Mouse (Mus musculus) adrenal gland, adult 10 weeks (tissue): ENCODE results near the gene Impg1. TPM values are rescaled to one million over a fixed set of nuclear protein-coding genes. Genes with fewer than 3 reads are reported as not detected.

Experiments
- polyA plus RNA-seq: library from polyadenylated mRNA; stranded (reverse); fragments of 350-450 nt; fragmentation: Illumina TruSeq; extraction: RNeasy Lipid Tissue Mini Kit (QIAGEN cat#74804); gene quantifications from one replicate; pipeline ENCODE4 v1.2.3, GENCODE M21; 2014; ENCODE audit warnings: low read depth, low replicate concordance

Gene Impg1
- polyA plus RNA-seq: not detected

DNA sequence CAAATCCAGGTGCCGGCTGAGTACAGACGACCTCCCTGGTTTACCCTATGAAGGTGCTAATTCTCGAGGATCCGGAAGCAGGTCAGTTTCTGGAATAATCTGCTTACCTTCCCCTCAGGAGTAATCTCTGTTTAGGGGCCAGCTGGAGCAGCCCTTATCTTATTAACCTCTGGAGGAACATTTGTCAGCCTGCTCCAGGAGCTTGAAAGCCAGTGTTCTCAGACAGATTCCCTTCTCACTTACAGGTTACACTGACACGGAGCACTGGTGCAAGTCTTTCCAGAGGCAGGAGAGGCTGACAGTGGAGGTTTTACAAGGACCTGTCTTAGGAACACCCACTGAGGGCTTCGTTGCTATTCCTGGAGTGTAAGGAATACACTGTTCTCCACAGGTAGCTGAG is at the start of gene Impg1:
Gene Impg1 (minus strand): TSS at position 101 of the 400 bp plus-strand sequence.

